ENCODE assay signal across 8 mouse cellular contexts in the genomic region with DNA sequence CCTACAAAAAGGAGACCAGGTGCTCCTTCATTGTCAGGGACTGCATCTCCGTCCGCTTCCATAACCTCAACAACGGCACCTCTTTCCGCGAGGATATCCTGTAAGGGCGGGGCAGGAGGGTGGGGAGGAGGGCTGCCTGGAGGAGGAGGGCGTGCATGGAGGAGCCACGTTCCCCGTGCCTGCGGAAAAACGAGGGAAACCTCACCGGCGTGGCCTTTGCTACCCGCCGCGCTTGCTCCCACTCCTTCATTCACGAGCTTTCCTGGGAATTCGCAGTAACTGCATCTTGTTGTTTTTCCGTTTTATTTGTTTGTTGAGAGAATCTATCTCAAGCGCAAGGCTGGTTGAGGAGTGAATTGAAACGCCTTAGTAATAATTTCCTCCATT. TPM values are rescaled to one million over a fixed set of nuclear protein-coding genes. Genes with fewer than 3 reads are reported as not detected.
DNase-seq lines count a peak whose midpoint lies in the region; ATAC-seq and TF ChIP-seq lines count a peak whose summit lies in the region.

No protein-coding gene starts in this region.

- intact Hi-C loops in left cerebral cortex, adult 2 months (cut with DNase I) = loop anchor here (2.0 kb wide), 1 partner anchor 17 kb away; the partner anchor contains the start of gene Zswim1

- H3K36me3 ChIP-seq in embryonic facial prominence, embryonic 13.5 days = peaks cover 31% of the 10 kb centered on the region
- H3K36me3 ChIP-seq in limb, embryonic 10.5 days = peaks cover 40% of the 10 kb centered on the region
- peaks cover 14% of the 10 kb centered on the region for H3K36me3 ChIP-seq in neural tube, embryonic 12.5 days

- peak overlapping the region; percentile 88 for H3K27ac ChIP-seq in left cerebral cortex, adult 2 months
- peak overlapping the region; percentile 68; the same call in 1 of the 2 replicates for H3K27ac ChIP-seq in embryonic facial prominence, embryonic 13.5 days
- H3K27ac ChIP-seq in limb, embryonic 10.5 days = peak overlapping the region; percentile 91
- H3K27ac ChIP-seq in neural tube, embryonic 12.5 days = 0 out of 2 replicates have a peak overlapping the region, but pooled peaks have one; percentile 47

- H3K4me1 ChIP-seq in embryonic facial prominence, embryonic 13.5 days = peaks cover 25% of the 10 kb centered on the region
- H3K4me1 ChIP-seq in limb, embryonic 10.5 days = peaks cover 20% of the 10 kb centered on the region
- peaks cover 17% of the 10 kb centered on the region for H3K4me1 ChIP-seq in neural tube, embryonic 12.5 days

- peak overlapping the region; percentile 91 for H3K4me2 ChIP-seq in embryonic facial prominence, embryonic 13.5 days
- H3K4me2 ChIP-seq in neural tube, embryonic 12.5 days (replicated peaks) = peak overlapping the region; percentile 77

- TF ChIP-seq CTCF in left cerebral cortex, adult 2 months (IDR thresholded peaks at IDR 0.05) = no peak

- WGBS in embryonic facial prominence, embryonic 13.5 days = 2% methylated on average over 21 of the region's 21 CpGs
- WGBS in limb, embryonic 10.5 days = 2% methylated on average over 21 of the region's 21 CpGs
- 2% methylated on average over 21 of the region's 21 CpGs for WGBS in neural tube, embryonic 12.5 days

- DNase-seq in left cerebral cortex, adult 2 months (ENCODE audit: extremely low spot score in 1 of 2, low spot score in 2 of 2) = peak in 1 of 2 experiments; percentile 32
- DNase-seq in left cerebral cortex, adult 8-10 months (ENCODE audit: low spot score in 2 of 2) = no peak
- no peak for DNase-seq in limb, embryonic 10.5 days (ENCODE audit: low spot score)
- DNase-seq in urinary bladder, postnatal 36 days (ENCODE audit: low spot score in 2 of 2) = no peak
- DNase-seq in layer of hippocampus, postnatal 14 days (ENCODE audit: low spot score in 2 of 2) = no peak
- no peak for DNase-seq in cerebellum, postnatal 36 days

- no peaks in the 10 kb centered on the region for H3K9me3 ChIP-seq in embryonic facial prominence, embryonic 13.5 days
- no peaks in the 10 kb centered on the region for H3K9me3 ChIP-seq in limb, embryonic 10.5 days (replicated peaks)
- no peaks in the 10 kb centered on the region for H3K9me3 ChIP-seq in neural tube, embryonic 12.5 days

- H3K9ac ChIP-seq in embryonic facial prominence, embryonic 13.5 days = peak overlapping the region; percentile 83
- peak overlapping the region; percentile 69 for H3K9ac ChIP-seq in neural tube, embryonic 12.5 days

- peak; percentile 57 for ATAC-seq in embryonic facial prominence, embryonic 13.5 days (ENCODE audit: insufficient number of reproducible peaks, insufficient read depth, low FRiP score, low TSS enrichment, low read depth)
- ATAC-seq in neural tube, embryonic 12.5 days (ENCODE audit: low FRiP score, low read depth) = peak; percentile 71

- peak overlapping the region; percentile 77 for H3K4me3 ChIP-seq in left cerebral cortex, adult 2 months
- H3K4me3 ChIP-seq in embryonic facial prominence, embryonic 13.5 days = peak overlapping the region; percentile 87
- peak overlapping the region; percentile 89 for H3K4me3 ChIP-seq in limb, embryonic 10.5 days
- H3K4me3 ChIP-seq in neural tube, embryonic 12.5 days = peak overlapping the region; percentile 59

- H3K27me3 ChIP-seq in embryonic facial prominence, embryonic 13.5 days = no peaks in the 10 kb centered on the region
- no peaks in the 10 kb centered on the region for H3K27me3 ChIP-seq in limb, embryonic 10.5 days (ENCODE audit: low read depth, poor library complexity, severe bottlenecking)
- H3K27me3 ChIP-seq in neural tube, embryonic 12.5 days (replicated peaks) = no peaks in the 10 kb centered on the region

RNA-seq across cellular contexts. Expression of gene Zswim3, which starts 0.4 kb away (rescaled TPM):
- 1 to 10 TPM; 8.6 to 9.0 TPM for total RNA-seq in left cerebral cortex, adult 2 months (2021)
- total RNA-seq in left cerebral cortex, adult 8-10 months (2022) = 1 to 10 TPM; 7.1 to 10.0 (median 8.7) TPM
- 7.0 and 7.9 TPM in 2 replicates for polyA plus RNA-seq in embryonic facial prominence, embryonic 13.5 days (2015; fragmentation: Nextera tagmentation; extraction: Ambion mirVana)
- 9.1 and 9.9 TPM in 2 replicates for polyA plus RNA-seq in limb, embryonic 10.5 days (2016; fragmentation: Nextera tagmentation; extraction: Ambion mirVana)
- polyA plus RNA-seq in neural tube, embryonic 12.5 days (2016; fragmentation: Nextera tagmentation; extraction: Ambion mirVana) = 11.8 and 14.1 TPM in 2 replicates
- 1 to 10 TPM; 6.0 to 8.3 TPM for total RNA-seq in layer of hippocampus, postnatal 14 days (2021)

RNA-seq across cellular contexts. Expression of gene Acot8, which starts 0.6 kb away (rescaled TPM):
- total RNA-seq in left cerebral cortex, adult 2 months (2021) = 10 to 100 TPM; 26.6 to 28.3 TPM
- 10 to 100 TPM; 22.0 to 27.6 (median 26.4) TPM for total RNA-seq in left cerebral cortex, adult 8-10 months (2022)
- 18.4 and 19.5 TPM in 2 replicates for polyA plus RNA-seq in embryonic facial prominence, embryonic 13.5 days (2015; fragmentation: Nextera tagmentation; extraction: Ambion mirVana)
- 14.7 and 18.4 TPM in 2 replicates for polyA plus RNA-seq in limb, embryonic 10.5 days (2016; fragmentation: Nextera tagmentation; extraction: Ambion mirVana)
- 15.9 and 19.6 TPM in 2 replicates for polyA plus RNA-seq in neural tube, embryonic 12.5 days (2016; fragmentation: Nextera tagmentation; extraction: Ambion mirVana)
- 10 to 100 TPM; 26.4 to 28.1 TPM for total RNA-seq in layer of hippocampus, postnatal 14 days (2021)

RNA-seq across cellular contexts. Expression of gene Zswim1, which starts 17.2 kb away (rescaled TPM):
- total RNA-seq in left cerebral cortex, adult 2 months (2021) = 10 to 100 TPM; 21.7 to 22.7 TPM
- total RNA-seq in left cerebral cortex, adult 8-10 months (2022) = 10 to 100 TPM; 20.3 to 25.7 (median 23.9) TPM
- polyA plus RNA-seq in embryonic facial prominence, embryonic 13.5 days (2015; fragmentation: Nextera tagmentation; extraction: Ambion mirVana) = 17.7 and 20.3 TPM in 2 replicates
- 24.3 and 24.6 TPM in 2 replicates for polyA plus RNA-seq in limb, embryonic 10.5 days (2016; fragmentation: Nextera tagmentation; extraction: Ambion mirVana)
- 22.8 and 23.7 TPM in 2 replicates for polyA plus RNA-seq in neural tube, embryonic 12.5 days (2016; fragmentation: Nextera tagmentation; extraction: Ambion mirVana)
- total RNA-seq in layer of hippocampus, postnatal 14 days (2021) = 10 to 100 TPM; 18.1 to 18.2 TPM

RNA-seq across cellular contexts. Expression of gene Snx21, which starts 19.7 kb away (rescaled TPM):
- total RNA-seq in left cerebral cortex, adult 2 months (2021) = 10 to 100 TPM; 54.4 to 57.2 TPM
- total RNA-seq in left cerebral cortex, adult 8-10 months (2022) = 10 to 100 TPM; 46.4 to 53.8 (median 51.0) TPM
- polyA plus RNA-seq in embryonic facial prominence, embryonic 13.5 days (2015; fragmentation: Nextera tagmentation; extraction: Ambion mirVana) = 23.4 and 25.0 TPM in 2 replicates
- polyA plus RNA-seq in limb, embryonic 10.5 days (2016; fragmentation: Nextera tagmentation; extraction: Ambion mirVana) = 9.0 and 12.2 TPM in 2 replicates
- 14.2 and 15.6 TPM in 2 replicates for polyA plus RNA-seq in neural tube, embryonic 12.5 days (2016; fragmentation: Nextera tagmentation; extraction: Ambion mirVana)
- total RNA-seq in layer of hippocampus, postnatal 14 days (2021) = 10 to 100 TPM; 33.3 to 39.8 TPM

RNA-seq across cellular contexts. Expression of gene Spata25, which starts 23.0 kb away (rescaled TPM):
- total RNA-seq in left cerebral cortex, adult 2 months (2021) = under 1 TPM; 0.45 to 0.58 TPM
- 1 to 10 TPM in 2 of 4 experiments, not detected in 2; 1.0 to 1.4 TPM for total RNA-seq in left cerebral cortex, adult 8-10 months (2022)
- polyA plus RNA-seq in embryonic facial prominence, embryonic 13.5 days (2015; fragmentation: Nextera tagmentation; extraction: Ambion mirVana) = not detected in 2 replicates
- 0.36 TPM in 1 of 2 replicates, not detected in the other for polyA plus RNA-seq in limb, embryonic 10.5 days (2016; fragmentation: Nextera tagmentation; extraction: Ambion mirVana)
- polyA plus RNA-seq in neural tube, embryonic 12.5 days (2016; fragmentation: Nextera tagmentation; extraction: Ambion mirVana) = not detected in 2 replicates
- total RNA-seq in layer of hippocampus, postnatal 14 days (2021) = under 1 TPM in 1 of 2 experiments, not detected in 1; 0.67 TPM
